19 mouse cellular contexts compared by ENCODE assay signal in the genomic region with DNA sequence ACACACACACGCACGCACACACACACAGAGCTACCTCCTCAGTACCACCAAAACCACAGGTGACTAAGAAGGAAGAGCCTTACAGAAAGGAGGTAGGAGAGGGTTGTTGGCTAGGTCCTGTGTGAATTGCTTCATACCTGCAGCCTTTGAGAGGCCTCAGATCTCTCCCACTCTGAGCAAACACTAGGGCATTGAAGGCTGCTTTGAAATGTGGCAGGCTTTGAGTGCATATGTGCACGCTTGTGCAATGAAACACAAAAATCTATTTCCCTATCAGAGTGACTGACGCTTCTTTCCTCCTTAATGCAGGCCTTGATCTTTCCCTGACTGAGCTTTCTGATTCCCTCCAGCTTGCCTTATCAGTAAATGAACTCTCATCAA.
DNase-seq lines count a peak whose midpoint lies in the region; ATAC-seq and TF ChIP-seq lines count a peak whose summit lies in the region.
"Had no signal": no experiment of that assay in that cellular context is flagged by ENCODE, and none has a peak within 500 bp of the region (broad histone marks: within the 10 kb centered on the region; RNA-seq: fewer than 3 reads in every experiment).

No protein-coding gene starts in this region.

- no peaks in the 10 kb centered on the region for H3K36me3 ChIP-seq in intestine, embryonic 14.5 days (ENCODE audit: control insufficient read depth, insufficient read depth, low read length)
- H3K36me3 ChIP-seq in intestine, embryonic 16.5 days (ENCODE audit: control insufficient read depth, insufficient read depth, low read length) = no peaks in the 10 kb centered on the region
- H3K36me3 ChIP-seq in lung, embryonic 14.5 days (ENCODE audit: insufficient read depth) = no peaks in the 10 kb centered on the region
- H3K36me3 ChIP-seq in stomach, embryonic 16.5 days (ENCODE audit: control insufficient read depth, insufficient read depth, low read length) = no peaks in the 10 kb centered on the region
- H3K36me3 ChIP-seq: embryonic facial prominence, embryonic 15.5 days; G1E; hindbrain, embryonic 10.5 days; limb, embryonic 13.5 days; liver, embryonic 13.5 days; neural tube, embryonic 12.5 days had no signal

- no peaks in the 10 kb centered on the region for H3K9me3 ChIP-seq in intestine, embryonic 14.5 days (ENCODE audit: control insufficient read depth, low read length)
- H3K9me3 ChIP-seq in intestine, embryonic 16.5 days (ENCODE audit: control insufficient read depth, low read length) = no peaks in the 10 kb centered on the region
- H3K9me3 ChIP-seq in lung, embryonic 14.5 days (ENCODE audit: low read depth, low read length) = no peaks in the 10 kb centered on the region
- H3K9me3 ChIP-seq in stomach, embryonic 16.5 days (replicated peaks; ENCODE audit: control insufficient read depth, low read length) = no peaks in the 10 kb centered on the region
- H3K9me3 ChIP-seq: embryonic facial prominence, embryonic 15.5 days; hindbrain, embryonic 10.5 days; limb, embryonic 13.5 days; liver, embryonic 13.5 days; neural tube, embryonic 12.5 days had no signal

- 73% methylated on average over 4 of the region's 4 CpGs for WGBS in intestine, embryonic 14.5 days
- 73% methylated on average over 4 of the region's 4 CpGs for WGBS in intestine, embryonic 16.5 days
- 51% methylated on average over 4 of the region's 4 CpGs for WGBS in lung, embryonic 14.5 days
- WGBS in stomach, embryonic 16.5 days = 61% methylated on average over 4 of the region's 4 CpGs

- peak overlapping the region; percentile 27; the same call in 1 of the 2 replicates for H3K27ac ChIP-seq in intestine, embryonic 14.5 days (ENCODE audit: low read depth)
- no peak overlapping the region for H3K27ac ChIP-seq in intestine, embryonic 16.5 days (ENCODE audit: low read length)
- H3K27ac ChIP-seq in lung, embryonic 14.5 days (ENCODE audit: low read depth) = no peak overlapping the region
- H3K27ac ChIP-seq in stomach, embryonic 16.5 days (ENCODE audit: low read length) = no peak overlapping the region
- H3K27ac ChIP-seq: embryonic facial prominence, embryonic 15.5 days; hindbrain, embryonic 10.5 days; limb, embryonic 13.5 days; liver, embryonic 13.5 days; neural tube, embryonic 12.5 days had no signal

- DNase-seq in intestine, embryonic 14.5 days (ENCODE audit: low spot score) = no peak
- peak; percentile 23 for DNase-seq in lung, embryonic 14.5 days
- DNase-seq in lung, postnatal 36 days = peak; percentile 54
- no peak for DNase-seq in frontal cortex, postnatal 36 days (ENCODE audit: low spot score in 2 of 2)
- no peak for DNase-seq in embryo, embryonic 11 days
- DNase-seq: cerebellum, adult 11-12 months; cerebellum, postnatal 14 days; gastrocnemius, postnatal 25 days; kidney, postnatal 4 days; liver, embryonic 13.5 days; right cerebral cortex, postnatal 4 days; thymus, postnatal 36 days had no signal

- H3K27me3 ChIP-seq in intestine, embryonic 14.5 days (replicated peaks; ENCODE audit: control insufficient read depth, insufficient read depth, low read length) = no peaks in the 10 kb centered on the region
- no peaks in the 10 kb centered on the region for H3K27me3 ChIP-seq in intestine, embryonic 16.5 days (replicated peaks; ENCODE audit: control insufficient read depth, insufficient read depth, low read length)
- no peaks in the 10 kb centered on the region for H3K27me3 ChIP-seq in lung, embryonic 14.5 days (ENCODE audit: insufficient read depth, low read length)
- no peaks in the 10 kb centered on the region for H3K27me3 ChIP-seq in stomach, embryonic 16.5 days (ENCODE audit: control insufficient read depth, insufficient read depth, low read length)
- H3K27me3 ChIP-seq: embryonic facial prominence, embryonic 15.5 days; liver, embryonic 13.5 days; neural tube, embryonic 12.5 days had no signal

- H3K4me1 ChIP-seq in intestine, embryonic 14.5 days (replicated peaks; ENCODE audit: control insufficient read depth, insufficient read depth, low read length) = no peaks in the 10 kb centered on the region
- H3K4me1 ChIP-seq in intestine, embryonic 16.5 days (ENCODE audit: control insufficient read depth, insufficient read depth, low read length) = no peaks in the 10 kb centered on the region
- no peaks in the 10 kb centered on the region for H3K4me1 ChIP-seq in lung, embryonic 14.5 days (ENCODE audit: insufficient read depth)
- peaks cover 4% of the 10 kb centered on the region; the same call in 1 of the 2 replicates for H3K4me1 ChIP-seq in stomach, embryonic 16.5 days (ENCODE audit: control insufficient read depth, insufficient read depth, low read length)
- H3K4me1 ChIP-seq: embryonic facial prominence, embryonic 15.5 days; hindbrain, embryonic 10.5 days; liver, embryonic 13.5 days; neural tube, embryonic 12.5 days had no signal

- H3K4me2 ChIP-seq in intestine, embryonic 14.5 days (ENCODE audit: low read length) = no peak overlapping the region
- no peak overlapping the region for H3K4me2 ChIP-seq in intestine, embryonic 16.5 days (ENCODE audit: low read depth, low read length)
- H3K4me2 ChIP-seq in lung, embryonic 14.5 days = no peak overlapping the region
- no peak overlapping the region for H3K4me2 ChIP-seq in stomach, embryonic 16.5 days (ENCODE audit: low read depth, low read length)
- H3K4me2 ChIP-seq: embryonic facial prominence, embryonic 15.5 days; limb, embryonic 13.5 days; liver, embryonic 13.5 days; neural tube, embryonic 12.5 days had no signal

- H3K9ac ChIP-seq in intestine, embryonic 14.5 days (ENCODE audit: low read length) = no peak overlapping the region
- no peak overlapping the region for H3K9ac ChIP-seq in intestine, embryonic 16.5 days (ENCODE audit: low read depth, low read length)
- H3K9ac ChIP-seq in lung, embryonic 14.5 days = no peak overlapping the region
- no peak overlapping the region for H3K9ac ChIP-seq in stomach, embryonic 16.5 days (ENCODE audit: low read length)
- H3K9ac ChIP-seq: embryonic facial prominence, embryonic 15.5 days; limb, embryonic 13.5 days; liver, embryonic 13.5 days; neural tube, embryonic 12.5 days had no signal

- no peak for TF ChIP-seq CTCF in lung, embryonic 14.5 days (IDR thresholded peaks at IDR 0.05; ENCODE audit: low read depth)

- no peak for ATAC-seq in intestine, embryonic 14.5 days (replicated peaks; ENCODE audit: low FRiP score, low TSS enrichment, low read depth)
- ATAC-seq in intestine, embryonic 16.5 days = no peak
- peak; percentile 83 for ATAC-seq in lung, embryonic 14.5 days (ENCODE audit: insufficient read depth)
- ATAC-seq in stomach, embryonic 16.5 days (ENCODE audit: insufficient read depth, low FRiP score) = peak; percentile 53; the same call in 1 of the 2 replicates

- no peak overlapping the region for H3K4me3 ChIP-seq in intestine, embryonic 14.5 days (ENCODE audit: low read depth, low read length)
- no peak overlapping the region for H3K4me3 ChIP-seq in intestine, embryonic 16.5 days (ENCODE audit: low read length)
- H3K4me3 ChIP-seq in lung, embryonic 14.5 days (ENCODE audit: low read depth, low read length) = no peak overlapping the region
- no peak overlapping the region for H3K4me3 ChIP-seq in stomach, embryonic 16.5 days (replicated peaks; ENCODE audit: low read length)
- H3K4me3 ChIP-seq: embryonic facial prominence, embryonic 15.5 days; hindbrain, embryonic 10.5 days; limb, embryonic 13.5 days; liver, embryonic 13.5 days; neural tube, embryonic 12.5 days had no signal

Comparison
In these comparisons a context has a peak if more than half of its experiments do, and no peak if none do; other contexts are left out.
1. ATAC-seq: peak in lung, embryonic 14.5 days (single experiment) and stomach, embryonic 16.5 days (single experiment); none in intestine, embryonic 14.5 days (single experiment) and intestine, embryonic 16.5 days (single experiment).
2. DNase-seq: peak in lung, embryonic 14.5 days (single experiment) and lung, postnatal 36 days (single experiment); none in intestine, embryonic 14.5 days (single experiment), frontal cortex, postnatal 36 days (0 of 2) and embryo, embryonic 11 days (single experiment).